ENCODE assay signal across 28 mouse cellular contexts in genomic region chr10:120759883-120760282, GRCm38 (mm10).
"Had no signal": no experiment of that assay in that cellular context is flagged by ENCODE, and none has a peak within 500 bp of the region (broad histone marks: within the 10 kb centered on the region; RNA-seq: fewer than 3 reads in every experiment).

No protein-coding gene starts in this region.

- H3K4me2 ChIP-seq: embryonic facial prominence, embryonic 12.5 days; embryonic facial prominence, embryonic 13.5 days; embryonic facial prominence, embryonic 15.5 days; forebrain, embryonic 12.5 days; forebrain, embryonic 13.5 days; forebrain, embryonic 15.5 days had no signal

- DNase-seq: cerebellum, adult 2 months; cerebellum, adult 8-10 months; cerebellum, adult 9-10 months; cerebellum, adult 9-11 months; cerebellum, postnatal 10 days; cerebellum, postnatal 14 days; cerebellum, postnatal 25 days; cerebellum, postnatal 36 days; embryo, embryonic 11 days; forebrain, postnatal 0 days; gastrocnemius, adult 2 months; gastrocnemius, postnatal 10 days; gastrocnemius, postnatal 14 days; gastrocnemius, postnatal 25 days; gastrocnemius, postnatal 36 days; heart, adult 18-20 months; heart, adult 2 months had no signal

- H3K27me3 ChIP-seq: embryonic facial prominence, embryonic 12.5 days; embryonic facial prominence, embryonic 13.5 days; embryonic facial prominence, embryonic 15.5 days; forebrain, embryonic 12.5 days; forebrain, embryonic 13.5 days; forebrain, embryonic 15.5 days had no signal

- ATAC-seq: forebrain, embryonic 13.5 days; forebrain, embryonic 14.5 days; forebrain, embryonic 15.5 days; forebrain, embryonic 16.5 days; forebrain, postnatal 0 days had no signal

- H3K36me3 ChIP-seq: embryonic facial prominence, embryonic 10.5 days; embryonic facial prominence, embryonic 12.5 days; embryonic facial prominence, embryonic 13.5 days; embryonic facial prominence, embryonic 15.5 days; forebrain, embryonic 10.5 days; forebrain, embryonic 12.5 days; forebrain, embryonic 15.5 days had no signal

- H3K4me3 ChIP-seq: embryonic facial prominence, embryonic 10.5 days; embryonic facial prominence, embryonic 12.5 days; embryonic facial prominence, embryonic 13.5 days; embryonic facial prominence, embryonic 15.5 days; erythroblast, embryonic 14.5 days; forebrain, embryonic 10.5 days; forebrain, embryonic 12.5 days; forebrain, embryonic 13.5 days; forebrain, embryonic 15.5 days; gastrocnemius, adult 2 months; heart, adult 2 months had no signal

- H3K27ac ChIP-seq: embryonic facial prominence, embryonic 10.5 days; embryonic facial prominence, embryonic 12.5 days; embryonic facial prominence, embryonic 13.5 days; embryonic facial prominence, embryonic 15.5 days; forebrain, embryonic 10.5 days; forebrain, embryonic 12.5 days; forebrain, embryonic 13.5 days; forebrain, embryonic 15.5 days; gastrocnemius, adult 2 months; heart, adult 2 months had no signal

- H3K9ac ChIP-seq: embryonic facial prominence, embryonic 12.5 days; embryonic facial prominence, embryonic 13.5 days; embryonic facial prominence, embryonic 15.5 days; forebrain, embryonic 12.5 days; forebrain, embryonic 13.5 days; forebrain, embryonic 15.5 days; forebrain, postnatal 0 days had no signal

- H3K9me3 ChIP-seq: embryonic facial prominence, embryonic 10.5 days; embryonic facial prominence, embryonic 12.5 days; forebrain, embryonic 12.5 days; forebrain, embryonic 13.5 days; forebrain, embryonic 15.5 days had no signal
